Mouse (Mus musculus) MEL (cell line): ENCODE measurements at regions not wholly inside any gene's neighbourhood (a gene's known extent, or its start where the extent isn't known, plus 50 kb on each side); places are given as distances from the start of the nearest gene placed in this dataset.

ENCODE experiments used
- DNase-seq: peaks from one replicate; pipeline ENCODE4 v3.0.0; 2011; ENCODE audit warnings: low read depth, low spot score
- H3K27ac ChIP-seq: 2 replicates; pipeline ENCODE4 v1.5.1; 2012; ENCODE audit warnings: low read depth, mild to moderate bottlenecking, control low read depth, low read length, moderate library complexity; ENCODE audit not compliant: control insufficient read depth
- H3K27me3 ChIP-seq, 2 experiments: fragments of 150-350 bp in 1 of 2; sonication (generic) in 1 of 2; 2 replicates each; pipeline ENCODE4 v1.6.1; 2012; ENCODE audit warnings: low read length in 2 of 2, mild to moderate bottlenecking in 2 of 2, improper control_type of control experiment in 1 of 2, moderate library complexity in 1 of 2; ENCODE audit not compliant: insufficient read depth in 2 of 2, control insufficient read depth in 1 of 2
- H3K36me3 ChIP-seq, 2 experiments: 2 replicates each; pipeline ENCODE4 v1.6.1; 2012 to 2014; ENCODE audit warnings: low read length in 2 of 2, improper control_type of control experiment in 1 of 2, inconsistent platforms in 1 of 2, mild to moderate bottlenecking in 1 of 2; ENCODE audit not compliant: insufficient read depth in 2 of 2, control insufficient read depth in 1 of 2
- H3K4me1 ChIP-seq, 2 experiments: fragments of 150-350 bp in 1 of 2; sonication (generic) in 1 of 2; 2 replicates each; pipeline ENCODE4 v1.6.1; 2012; ENCODE audit warnings: low read length in 2 of 2, improper control_type of control experiment in 1 of 2, mild to moderate bottlenecking in 1 of 2; ENCODE audit not compliant: insufficient read depth in 2 of 2, control insufficient read depth in 1 of 2
- H3K4me3 ChIP-seq, 2 experiments: fragments of 150-350 bp in 1 of 2; sonication (generic) in 1 of 2; 2 replicates each; pipeline ENCODE4 v1.5.1; 2012; ENCODE audit warnings: low read depth in 2 of 2, low read length in 2 of 2, mild to moderate bottlenecking in 2 of 2, moderate library complexity in 2 of 2, control low read depth in 1 of 2, improper control_type of control experiment in 1 of 2; ENCODE audit not compliant: control insufficient read depth in 1 of 2, insufficient read depth in 1 of 2
- H3K79me2 ChIP-seq: 2 replicates; pipeline ENCODE4 v1.6.1; 2012; ENCODE audit warnings: mild to moderate bottlenecking, low read length, moderate library complexity; ENCODE audit not compliant: control insufficient read depth, poor library complexity, insufficient read depth
- H3K9ac ChIP-seq: 2 replicates; pipeline ENCODE4 v1.6.1; 2012; ENCODE audit warnings: low read depth, mild to moderate bottlenecking, control low read depth, low read length, moderate library complexity; ENCODE audit not compliant: control insufficient read depth, poor library complexity, severe bottlenecking
- H3K9me3 ChIP-seq: fragments of 150-350 bp; sonication (generic); replicated peaks from 2 replicates; pipeline ENCODE4 v1.6.1; 2012; ENCODE audit warnings: mild to moderate bottlenecking, low read length, improper control_type of control experiment, moderate library complexity; ENCODE audit not compliant: insufficient read depth
- BHLHE40 ChIP-seq: IDR thresholded peaks from 2 replicates; pipeline ENCODE4 v1.6.1; 2012; ENCODE audit warnings: low read depth, mild to moderate bottlenecking, inconsistent platforms, low read length, improper control_type of control experiment, borderline replicate concordance
- CHD1 ChIP-seq: IDR thresholded peaks from 2 replicates; pipeline ENCODE4 v1.6.1; 2012; ENCODE audit warnings: low read depth, mild to moderate bottlenecking, inconsistent platforms, low read length, improper control_type of control experiment
- CHD2 ChIP-seq: IDR thresholded peaks from 2 replicates; pipeline ENCODE4 v1.6.1; 2011; ENCODE audit warnings: low read length, improper control_type of control experiment
- E2F4 ChIP-seq: IDR thresholded peaks from 2 replicates; pipeline ENCODE4 v1.6.1; 2011; ENCODE audit warnings: low read depth, low read length, improper control_type of control experiment, borderline replicate concordance
- EP300 ChIP-seq, 2 experiments: IDR thresholded peaks; 2 replicates each; pipeline ENCODE4 v1.6.1; 2011; ENCODE audit warnings: improper control_type of control experiment in 2 of 2, low read length in 2 of 2, low read depth in 1 of 2, mild to moderate bottlenecking in 1 of 2
- ETS1 ChIP-seq: IDR thresholded peaks from 2 replicates; pipeline ENCODE4 v1.6.1; 2012; ENCODE audit warnings: low read depth, mild to moderate bottlenecking, inconsistent platforms, low read length, improper control_type of control experiment, moderate library complexity
- GATA1 ChIP-seq: IDR thresholded peaks from 2 replicates; pipeline ENCODE4 v1.6.1; 2011; ENCODE audit warnings: low read depth, low read length, improper control_type of control experiment
- HCFC1 ChIP-seq: IDR thresholded peaks from 2 replicates; pipeline ENCODE4 v1.6.1; 2012; ENCODE audit warnings: low read depth, mild to moderate bottlenecking, inconsistent platforms, low read length, improper control_type of control experiment, moderate library complexity
- JUND ChIP-seq: IDR thresholded peaks from 2 replicates; pipeline ENCODE4 v1.6.1; 2011; ENCODE audit warnings: low read depth, mild to moderate bottlenecking, improper control_type of control experiment, low read length
- KAT2A ChIP-seq: conservative IDR thresholded peaks from 2 replicates; pipeline ENCODE4 v1.6.1; 2012; ENCODE audit warnings: low read depth, low read length, improper control_type of control experiment, inconsistent platforms
- MAFK ChIP-seq: IDR thresholded peaks from 2 replicates; pipeline ENCODE4 v1.6.1; 2011; ENCODE audit warnings: low read depth, mild to moderate bottlenecking, low read length, improper control_type of control experiment, borderline replicate concordance
- MAX ChIP-seq: IDR thresholded peaks from 2 replicates; pipeline ENCODE4 v1.6.1; 2011; ENCODE audit warnings: low read length, improper control_type of control experiment
- NELFE ChIP-seq: IDR thresholded peaks from 2 replicates; pipeline ENCODE4 v1.6.1; 2011; ENCODE audit warnings: low read depth, low read length, improper control_type of control experiment
- NRF1 ChIP-seq: IDR thresholded peaks from 2 replicates; pipeline ENCODE4 v1.6.1; 2014; ENCODE audit warnings: low read depth, mild to moderate bottlenecking, inconsistent platforms, low read length, improper control_type of control experiment, moderate library complexity; ENCODE audit not compliant: poor library complexity, insufficient read depth, severe bottlenecking
- POLR2A ChIP-seq, 2 experiments: IDR thresholded peaks; 2 replicates each; pipeline ENCODE4 v1.6.1; 2011 to 2012; ENCODE audit warnings: low read length in 2 of 2, mild to moderate bottlenecking in 2 of 2, control low read depth in 1 of 2, improper control_type of control experiment in 1 of 2, low read depth in 1 of 2, moderate library complexity in 1 of 2; ENCODE audit not compliant: control insufficient read depth in 1 of 2, insufficient read depth in 1 of 2, poor library complexity in 1 of 2
- POLR2AphosphoS2 ChIP-seq: IDR thresholded peaks from 2 replicates; pipeline ENCODE4 v1.6.1; 2011; ENCODE audit warnings: low read length, improper control_type of control experiment
- POLR2AphosphoS5 ChIP-seq: IDR thresholded peaks from 2 replicates; pipeline ENCODE4 v1.6.1; 2012; ENCODE audit warnings: low read depth, borderline replicate concordance, mild to moderate bottlenecking, inconsistent platforms, low read length, moderate library complexity, mixed read lengths
- SMC3 ChIP-seq: IDR thresholded peaks from 2 replicates; pipeline ENCODE4 v1.6.1; 2011; ENCODE audit warnings: low read depth, low read length, improper control_type of control experiment
- TCF12 ChIP-seq: IDR thresholded peaks from 2 replicates; pipeline ENCODE4 v1.6.1; 2014; ENCODE audit warnings: low read depth, mild to moderate bottlenecking, inconsistent platforms, low read length, improper control_type of control experiment, moderate library complexity
- UBTF ChIP-seq: IDR thresholded peaks from 2 replicates; pipeline ENCODE4 v1.6.1; 2012; ENCODE audit warnings: low read depth, mild to moderate bottlenecking, inconsistent platforms, low read length, improper control_type of control experiment, moderate library complexity, borderline replicate concordance; ENCODE audit not compliant: insufficient read depth
- USF2 ChIP-seq, 2 experiments: IDR thresholded peaks; 2 replicates each; pipeline ENCODE4 v1.6.1; 2011 to 2012; ENCODE audit warnings: improper control_type of control experiment in 2 of 2, low read length in 2 of 2, borderline replicate concordance in 1 of 2, inconsistent platforms in 1 of 2, low read depth in 1 of 2, mild to moderate bottlenecking in 1 of 2; ENCODE audit not compliant: insufficient read depth in 1 of 2
- ZNF384 ChIP-seq: IDR thresholded peaks from 2 replicates; pipeline ENCODE4 v1.6.1; 2012; ENCODE audit warnings: low read depth, mild to moderate bottlenecking, inconsistent platforms, low read length, improper control_type of control experiment

DNA sequence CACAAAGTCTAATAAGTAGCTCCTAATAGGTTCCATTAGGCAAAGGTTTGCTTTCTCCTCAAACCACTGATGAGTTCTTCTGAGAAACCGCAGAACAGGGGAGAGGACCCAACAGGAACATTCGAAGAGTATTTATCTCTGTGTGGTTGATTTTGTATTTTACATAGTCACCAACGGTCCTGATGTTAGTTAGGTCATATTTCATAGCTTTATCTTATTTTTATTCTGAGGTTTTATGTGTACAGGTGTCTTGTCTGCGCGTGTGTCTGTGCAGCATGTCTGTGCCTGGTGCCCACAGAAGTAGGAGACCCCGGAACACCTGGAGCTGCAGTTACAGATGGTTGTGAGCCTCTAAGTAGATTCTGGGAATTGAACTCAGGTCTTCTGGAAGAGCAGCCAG lies 68.9 kb downstream of the Cd24a start (continued):
- TF ChIP-seq BHLHE40 (peak; percentile 45; the same call in 1 of the 2 replicates), TCF12 (peak; percentile 93), CHD2 (no peak; the same call in 1 of the 2 replicates), POLR2AphosphoS2 (peak; percentile 55; the same call in 1 of the 2 replicates), GATA1 (peak; percentile 89), JUND (0 out of 2 replicates have a peak, but pooled peaks have one; percentile 35), POLR2AphosphoS5 (no peak), POLR2A (IDR thresholded peaks at IDR 0.05; ENCODE audit: control insufficient read depth in 1 of 2, insufficient read depth in 1 of 2, low read depth in 1 of 2, low read length in 2 of 2, poor library complexity in 1 of 2) (peak in 1 of 2 experiments; percentile 65; a peak in 2 of 4 replicates)

DNA sequence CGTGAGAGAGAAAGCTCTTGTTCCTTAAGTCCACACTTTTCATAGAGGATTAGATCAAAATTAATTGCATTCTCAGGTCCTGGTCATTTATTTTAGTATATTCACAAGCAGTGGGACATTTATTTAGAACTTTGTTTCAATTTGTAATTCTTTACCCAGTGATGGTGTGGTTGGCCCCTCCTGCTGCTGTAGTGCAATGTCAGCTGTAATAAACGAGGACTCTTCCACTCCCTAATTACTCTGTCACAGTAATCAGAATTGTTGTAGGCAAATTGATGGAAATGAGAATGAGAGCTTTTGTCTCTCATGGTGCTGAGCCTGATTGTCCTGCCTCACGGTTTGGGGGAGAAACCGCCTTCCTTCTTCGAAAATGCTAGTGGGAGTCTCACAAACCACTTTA lies 70.1 kb downstream of the Cd24a start:
- DNase-seq, result no peak
- Histone ChIP-seq H3K27me3 (no peaks in the 10 kb centered on the region), H3K9ac (peak overlapping the region; percentile 67), H3K79me2 (peaks cover 5% of the 10 kb centered on the region), H3K27ac (peak overlapping the region; percentile 95), H3K36me3 (peaks cover 0 to 42% of the 10 kb centered on the region in 2 experiments; a peak in 2 of 4 replicates), H3K9me3 (no peaks in the 10 kb centered on the region), H3K4me1 (peaks cover 11 to 34% of the 10 kb centered on the region in 2 experiments), H3K4me3 (peak overlapping the region; percentile 55 to 66)
- TF ChIP-seq UBTF (no peak), NRF1 (no peak), USF2 (IDR thresholded peaks at IDR 0.05; ENCODE audit: borderline replicate concordance in 1 of 2, insufficient read depth in 1 of 2, low read depth in 1 of 2, low read length in 2 of 2) (no peak), HCFC1 (no peak), EP300 (IDR thresholded peaks at IDR 0.05; ENCODE audit: low read depth in 1 of 2, low read length in 2 of 2) (no peak; a peak in 1 of 4 replicates), JUND (no peak), ZNF384 (no peak), POLR2AphosphoS5 (no peak), ETS1 (0 out of 2 replicates have a peak, but pooled peaks have one; percentile 8), CHD1 (peak; percentile 53; the same call in 1 of the 2 replicates), SMC3 (no peak), KAT2A (no peak), NELFE (no peak), BHLHE40 (0 out of 2 replicates have a peak, but pooled peaks have one; percentile 0), E2F4 (no peak), POLR2A (IDR thresholded peaks at IDR 0.05; ENCODE audit: control insufficient read depth in 1 of 2, insufficient read depth in 1 of 2, low read depth in 1 of 2, low read length in 2 of 2, poor library complexity in 1 of 2) (no peak), GATA1 (no peak), MAX (no peak), MAFK (0 out of 2 replicates have a peak, but pooled peaks have one; percentile 13)
